Mouse (Mus musculus) mesoderm, embryonic 11.5 days (tissue): ENCODE measurements around the gene Olfr297.

ENCODE experiments used
- DNase-seq: peaks from one replicate; pipeline ENCODE4 v3.0.0-alpha.2; 2012; ENCODE audit warnings: low read depth, low spot score

Olfr297 gene

GRCm38 (mm10) chr7:86519668-86520067, at the start of gene Olfr297:
Gene Olfr297, plus strand, starts transcription at chr7:86519968.
- no peak for DNase-seq

DNA sequence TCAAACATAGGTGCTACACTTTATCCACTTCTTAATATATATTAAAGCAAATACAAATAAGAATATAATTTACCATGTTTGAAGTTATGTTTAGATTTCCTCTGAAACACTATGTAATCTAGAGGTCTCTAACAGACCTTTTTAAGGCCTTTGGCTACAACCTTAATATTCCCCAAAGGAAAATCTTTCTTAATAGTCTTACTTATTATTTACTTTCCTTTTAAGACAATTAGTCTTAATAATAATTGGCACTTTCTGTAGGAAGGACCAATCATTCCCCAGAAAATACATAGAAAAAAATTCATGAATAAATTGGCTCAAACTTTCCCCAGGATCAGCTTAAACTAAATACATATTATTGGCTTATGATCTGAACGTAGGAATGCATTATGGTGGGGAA, 27.4 kb upstream of the Olfr297 start, which contains the start of gene Olfr298:
Gene Olfr298, minus strand, starts transcription at position 101 of the 400 bp plus-strand sequence.
- no peak for DNase-seq
